Mouse (Mus musculus) CH12.LX (cell line): ENCODE data around the gene Ttll11. TPM values are rescaled to one million over a fixed set of nuclear protein-coding genes. Genes with fewer than 3 reads are reported as not detected.

Experiments
- DNase-seq: peaks from one replicate; pipeline ENCODE4 v3.0.0-alpha.2; 2013; ENCODE audit errors: extremely low read depth
- H3K27ac ChIP-seq: 2 replicates; pipeline ENCODE4 v1.5.1; 2012; ENCODE audit warnings: low read depth, mild to moderate bottlenecking, control low read depth, moderate library complexity; ENCODE audit not compliant: insufficient read depth
- H3K27me3 ChIP-seq: replicated peaks from 2 replicates; pipeline ENCODE3; 2012; ENCODE audit warnings: inconsistent platforms
- H3K36me3 ChIP-seq, 2 experiments: replicated peaks in 1 of 2; 2 replicates each; pipeline versions ENCODE3 to v1.6.1; 2012; ENCODE audit warnings: inconsistent platforms in 1 of 2, low read length in 1 of 2, mild to moderate bottlenecking in 1 of 2, mixed read lengths in 1 of 2, moderate library complexity in 1 of 2; ENCODE audit not compliant: control insufficient read depth in 1 of 2, insufficient read depth in 1 of 2
- H3K4me1 ChIP-seq, 2 experiments: 2 replicates each; pipeline ENCODE4 v1.6.1; 2012; ENCODE audit warnings: inconsistent platforms in 1 of 2, moderate library complexity in 1 of 2; ENCODE audit not compliant: insufficient read depth in 2 of 2, control insufficient read depth in 1 of 2
- H3K4me2 ChIP-seq: 2 replicates; pipeline ENCODE4 v1.6.1; 2012; ENCODE audit warnings: low read depth, mild to moderate bottlenecking, control low read depth; ENCODE audit not compliant: poor library complexity, insufficient read depth, severe bottlenecking
- H3K4me3 ChIP-seq, 3 experiments: fragments of 150-350 bp in 1 of 3; sonication (generic) in 1 of 3; replicated peaks in 1 of 3; 2 replicates each; pipeline versions ENCODE3 to v1.5.1; 2011 to 2012; ENCODE audit warnings: low read depth in 2 of 3, low read length in 2 of 3, mild to moderate bottlenecking in 2 of 3, moderate library complexity in 2 of 3, control low read depth in 1 of 3, improper control_type of control experiment in 1 of 3, inconsistent platforms in 1 of 3, mixed read lengths in 1 of 3; ENCODE audit not compliant: poor library complexity in 1 of 3
- H3K79me2 ChIP-seq: replicated peaks from 2 replicates; pipeline ENCODE4 v1.6.1; 2012; ENCODE audit warnings: mild to moderate bottlenecking, moderate library complexity; ENCODE audit not compliant: control insufficient read depth, poor library complexity, insufficient read depth, severe bottlenecking; ENCODE audit errors: extremely low read depth
- H3K9ac ChIP-seq: 2 replicates; pipeline ENCODE4 v1.6.1; 2012; ENCODE audit warnings: low read depth, mild to moderate bottlenecking, control low read depth, moderate library complexity; ENCODE audit not compliant: insufficient read depth
- H3K9me3 ChIP-seq: replicated peaks from 2 replicates; pipeline ENCODE3; 2012; ENCODE audit warnings: low read length, inconsistent platforms, mixed read lengths
- CHD2 ChIP-seq: IDR thresholded peaks from 2 replicates; pipeline ENCODE4 v1.6.1; 2011; ENCODE audit warnings: low read length, improper control_type of control experiment
- CTCF ChIP-seq, 2 experiments: IDR thresholded peaks in 1 of 2; conservative IDR thresholded peaks in 1 of 2; 2 replicates each; pipeline ENCODE4 v1.5.1; 2011 to 2012; ENCODE audit warnings: low read depth in 2 of 2, low read length in 2 of 2, improper control_type of control experiment in 1 of 2, inconsistent platforms in 1 of 2, mild to moderate bottlenecking in 1 of 2, moderate library complexity in 1 of 2
- E2F4 ChIP-seq: IDR thresholded peaks from 2 replicates; pipeline ENCODE4 v1.6.1; 2011; ENCODE audit warnings: low read depth, low read length, improper control_type of control experiment; ENCODE audit not compliant: insufficient replicate concordance
- ELF1 ChIP-seq: IDR thresholded peaks from 2 replicates; pipeline ENCODE4 v1.6.1; 2014; ENCODE audit warnings: low read depth, mild to moderate bottlenecking, inconsistent platforms, low read length, improper control_type of control experiment
- GABPA ChIP-seq: IDR thresholded peaks from 2 replicates; pipeline ENCODE4 v1.6.1; 2012; ENCODE audit warnings: low read depth, low read length, improper control_type of control experiment, inconsistent platforms; ENCODE audit not compliant: insufficient replicate concordance
- HCFC1 ChIP-seq: IDR thresholded peaks from 2 replicates; pipeline ENCODE4 v1.6.1; 2012; ENCODE audit warnings: low read depth, mild to moderate bottlenecking, inconsistent platforms, low read length, improper control_type of control experiment
- IRF4 ChIP-seq: IDR thresholded peaks from 2 replicates; pipeline ENCODE4 v1.6.1; 2014; ENCODE audit warnings: low read depth, mild to moderate bottlenecking, inconsistent platforms, low read length, improper control_type of control experiment
- MAX ChIP-seq: IDR thresholded peaks from 2 replicates; pipeline ENCODE4 v1.6.1; 2011; ENCODE audit warnings: low read length, improper control_type of control experiment
- MAZ ChIP-seq: IDR thresholded peaks from 2 replicates; pipeline ENCODE4 v1.6.1; 2012; ENCODE audit warnings: low read depth, mild to moderate bottlenecking, inconsistent platforms, low read length, improper control_type of control experiment, moderate library complexity
- MEF2A ChIP-seq: IDR thresholded peaks from 2 replicates; pipeline ENCODE4 v1.6.1; 2014; ENCODE audit warnings: low read depth, mild to moderate bottlenecking, inconsistent platforms, low read length, improper control_type of control experiment, borderline replicate concordance
- MXI1 ChIP-seq: IDR thresholded peaks from 2 replicates; pipeline ENCODE4 v1.6.1; 2011; ENCODE audit warnings: mild to moderate bottlenecking, low read depth, low read length, improper control_type of control experiment
- MYC ChIP-seq: IDR thresholded peaks from 2 replicates; pipeline ENCODE4 v1.6.1; 2011; ENCODE audit warnings: low read depth, mild to moderate bottlenecking, improper control_type of control experiment, low read length
- NRF1 ChIP-seq: IDR thresholded peaks from 2 replicates; pipeline ENCODE4 v1.6.1; 2014; ENCODE audit warnings: low read depth, mild to moderate bottlenecking, inconsistent platforms, low read length, improper control_type of control experiment, moderate library complexity
- PAX5 ChIP-seq: IDR thresholded peaks from 2 replicates; pipeline ENCODE4 v1.6.1; 2012; ENCODE audit warnings: low read length, inconsistent platforms, mixed read lengths
- SIN3A ChIP-seq: IDR thresholded peaks from 2 replicates; pipeline ENCODE4 v1.6.1; 2012; ENCODE audit warnings: low read length, improper control_type of control experiment, inconsistent platforms
- TBP ChIP-seq: conservative IDR thresholded peaks from 2 replicates; pipeline ENCODE4 v1.6.1; 2011; ENCODE audit warnings: low read depth, low read length, improper control_type of control experiment
- TCF12 ChIP-seq: IDR thresholded peaks from 2 replicates; pipeline ENCODE4 v1.6.1; 2014; ENCODE audit warnings: low read depth, mild to moderate bottlenecking, inconsistent platforms, low read length, improper control_type of control experiment
- ZKSCAN1 ChIP-seq: IDR thresholded peaks from 2 replicates; pipeline ENCODE4 v1.6.1; 2012; ENCODE audit warnings: low read depth, inconsistent platforms, low read length, improper control_type of control experiment, borderline replicate concordance
- dilution Hi-C: fragments of 300-500 bp; cut with MboI; formaldehyde crosslinking; loops from 2 replicates; pipeline ENCODE4 v1.14.3; 2020; ENCODE audit warnings: low sequenced_read_pairs; ENCODE audit not compliant: extremely low pct_unique_long_range_greater_than_20kb, extremely low pct_ligation_motif_present
- in situ Hi-C: fragments of 300-500 bp; cut with MboI; formaldehyde crosslinking; loops from 3 replicates; pipeline ENCODE4 v1.14.3; 2019; ENCODE audit warnings: low sequenced_read_pairs, low pct_ligation_motif_present, low pct_unique_long_range_greater_than_20kb, mixed read lengths
- polyA plus RNA-seq: library from polyadenylated mRNA; unstranded; fragments of >175 nt; gene quantifications from 2 replicates; pipeline ENCODE4 v1.2.1, GENCODE M21; 2012; ENCODE audit warnings: low read depth; ENCODE audit not compliant: insufficient read length
- total RNA-seq, 2 experiments: library from RNA; depleted of rRNA; stranded (reverse); fragments of 300-350 nt in 1 of 2; fragments of >200 nt in 1 of 2; gene quantifications; 2 replicates each; pipeline ENCODE4 v1.2.3; 2012 to 2014

Gene Ttll11
- total and polyA plus RNA-seq, 3 experiments: 0.04 to 0.31 (median 0.11) TPM

DNA sequence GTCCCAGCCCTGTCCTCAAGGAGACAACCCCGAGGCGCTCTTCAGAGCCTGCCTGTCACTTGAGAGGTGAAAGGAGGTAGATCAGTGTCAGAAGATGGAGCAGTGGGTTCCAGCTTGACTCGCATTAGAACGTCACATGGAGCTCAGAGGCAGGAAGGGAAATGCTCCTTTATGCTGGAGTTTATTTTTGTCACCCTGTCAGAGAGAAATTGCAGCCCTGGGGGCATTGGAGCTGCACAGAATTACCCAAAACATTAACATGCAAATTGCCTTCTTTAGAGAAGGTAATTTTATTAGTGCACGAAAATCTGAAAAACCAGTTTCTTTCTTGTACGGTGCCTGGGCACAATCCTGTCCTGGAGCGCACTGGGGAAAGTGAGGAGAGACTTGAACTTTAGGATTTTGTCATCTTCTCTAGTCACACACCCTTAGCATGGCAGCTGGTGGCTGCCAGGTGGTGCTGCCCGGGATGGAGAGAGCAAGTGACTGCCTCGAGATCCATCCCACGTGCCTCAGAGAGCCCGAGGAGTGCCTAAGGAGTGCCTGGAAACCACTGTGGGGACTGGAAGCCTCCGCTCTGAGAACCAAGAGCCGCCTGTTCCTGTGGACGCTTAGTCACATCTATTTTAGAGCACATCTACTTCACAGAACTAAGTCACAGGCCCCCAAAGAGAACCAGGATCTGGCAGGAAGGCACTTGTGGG is 211.7 kb downstream of the Ttll11 start:
- Histone ChIP-seq H3K4me3 (no peak overlapping the region), H3K4me1 (peaks cover 10 to 69% of the 10 kb centered on the region in 2 experiments; a peak in 3 of 4 replicates), H3K9me3 (no peaks in the 10 kb centered on the region), H3K36me3 (no peaks in the 10 kb centered on the region), H3K4me2 (no peak overlapping the region), H3K27ac (no peak overlapping the region), H3K27me3 (no peaks in the 10 kb centered on the region), H3K79me2 (no peaks in the 10 kb centered on the region), H3K9ac (no peak overlapping the region)
- DNase-seq: no peak
- TF ChIP-seq MXI1 (no peak), TCF12 (no peak), SIN3A (no peak), MYC (no peak), HCFC1 (no peak), IRF4 (no peak), ELF1 (no peak)
- in situ Hi-C loops: no loop called here
- dilution Hi-C loops: no loop called here

DNA sequence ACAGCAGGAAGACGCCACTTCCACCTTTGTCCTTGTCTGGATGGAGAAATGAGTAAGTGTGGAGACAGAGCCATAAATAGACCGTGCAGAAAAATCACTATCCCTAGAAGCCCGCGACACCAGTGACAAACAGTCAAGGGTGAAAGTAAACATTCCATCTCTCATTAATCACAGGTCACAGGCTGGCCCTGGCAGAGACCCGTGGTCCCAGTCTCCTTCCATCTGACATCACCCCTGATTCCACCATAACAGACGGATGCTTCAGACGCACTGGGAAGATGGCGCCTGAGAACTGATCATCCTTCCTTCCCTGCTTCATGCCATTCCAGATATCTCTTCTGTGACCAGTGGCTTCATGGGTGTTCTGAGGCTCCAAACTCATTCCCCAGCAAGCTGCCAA is 215.4 kb downstream of the Ttll11 start:
- H3K4me1 ChIP-seq: peaks cover 11 to 70% of the 10 kb centered on the region in 2 experiments; a peak in 3 of 4 replicates
- no peak overlapping the region for H3K4me3 ChIP-seq
- no peaks in the 10 kb centered on the region for H3K9me3 ChIP-seq
- in situ Hi-C loops: no loop called here
- dilution Hi-C loops: no loop called here
- H3K79me2 ChIP-seq: no peaks in the 10 kb centered on the region
- TF ChIP-seq GABPA (no peak), NRF1 (no peak), CHD2 (no peak), ZKSCAN1 (no peak), MAX (no peak), MAZ (no peak), PAX5 (no peak), MXI1 (no peak), CTCF (conservative IDR thresholded peaks at IDR 0.05 in 1 of 2, IDR thresholded peaks at IDR 0.05 in 1 of 2; ENCODE audit: low read depth in 2 of 2, low read length in 2 of 2) (no peak), MYC (no peak), E2F4 (no peak), MEF2A (no peak), TBP (no peak)
- TF ChIP-seq, all 38 proteins: peak for 0
- Histone ChIP-seq H3K36me3 (no peaks in the 10 kb centered on the region), H3K4me2 (no peak overlapping the region), H3K9ac (no peak overlapping the region), H3K27ac (no peak overlapping the region), H3K27me3 (no peaks in the 10 kb centered on the region)
- DNase-seq: no peak
